Mouse (Mus musculus) thymus, adult 2 months (tissue): ENCODE results near the gene Mars2. TPM values are rescaled to one million over a fixed set of nuclear protein-coding genes. Genes with fewer than 3 reads are reported as not detected.

Source experiments
- DNase-seq: peaks from one replicate; pipeline ENCODE4 v3.0.0; 2021
- H3K27ac ChIP-seq: fragments of 200-500 bp; 2 replicates; pipeline ENCODE4 v1.5.1; 2012; ENCODE audit warnings: low read length, control low read depth; ENCODE audit not compliant: control insufficient read depth, insufficient read depth
- H3K27me3 ChIP-seq: fragments of 200-500 bp; 2 replicates; pipeline ENCODE4 v1.6.1; 2012; ENCODE audit warnings: mild to moderate bottlenecking, low read length, moderate library complexity, mixed read lengths; ENCODE audit not compliant: control insufficient read depth, insufficient read depth
- H3K36me3 ChIP-seq: fragments of 200-500 bp; 2 replicates; pipeline ENCODE4 v1.6.1; 2012; ENCODE audit warnings: mild to moderate bottlenecking, low read length, moderate library complexity; ENCODE audit not compliant: control insufficient read depth, insufficient read depth
- H3K4me1 ChIP-seq: fragments of 200-500 bp; replicated peaks from 2 replicates; pipeline ENCODE4 v1.6.1; 2012; ENCODE audit warnings: low read length; ENCODE audit not compliant: control insufficient read depth, insufficient read depth
- H3K4me3 ChIP-seq: fragments of 200-500 bp; 2 replicates; pipeline ENCODE4 v1.5.1; 2012; ENCODE audit warnings: mild to moderate bottlenecking, low read length, control low read depth, moderate library complexity; ENCODE audit not compliant: control insufficient read depth, insufficient read depth
- CTCF ChIP-seq: fragments of 200-500 bp; IDR thresholded peaks from 2 replicates; pipeline ENCODE4 v1.5.1; 2012; ENCODE audit warnings: mild to moderate bottlenecking, control low read depth, low read length, moderate library complexity, borderline replicate concordance; ENCODE audit not compliant: control insufficient read depth, poor library complexity, insufficient read depth; ENCODE audit errors: extremely low read depth
- POLR2A ChIP-seq: fragments of 200-500 bp; IDR thresholded peaks from 2 replicates; pipeline ENCODE4 v1.6.1; 2012; ENCODE audit warnings: mild to moderate bottlenecking, low read length, control low read depth, moderate library complexity; ENCODE audit not compliant: control insufficient read depth, poor library complexity, insufficient read depth; ENCODE audit errors: extremely low read depth
- WGBS: fragments of 180-500 bp; shearing (Covaris S2); methylation state at CpG from one replicate; pipeline ENCODE4 v1.1.7; 2018; 5-methylcytosine and 5-hydroxymethylcytosine counted together
- polyA plus RNA-seq: library from polyadenylated mRNA; depleted of rRNA; stranded (reverse); fragments of >200 nt; gene quantifications from 2 replicates; pipeline ENCODE4 v1.2.3, GENCODE M21; 2012; rRNA removed

The Mars2 gene
- polyA plus RNA-seq, 1 experiment: 4.9 TPM

- TF ChIP-seq POLR2A (no peak), CTCF (no peak)
- Histone ChIP-seq H3K27ac (no peak overlapping the region), H3K4me1 (no peaks in the 10 kb centered on the region), H3K36me3 (no peaks in the 10 kb centered on the region), H3K4me3 (no peak overlapping the region), H3K27me3 (no peaks in the 10 kb centered on the region)
- no peak for DNase-seq
- 96% methylated on average over 2 of the region's 2 CpGs for WGBS
Measured at GRCm38 (mm10) chr1:55246374-55246773, 9.4 kb downstream of the Mars2 start.

DNA sequence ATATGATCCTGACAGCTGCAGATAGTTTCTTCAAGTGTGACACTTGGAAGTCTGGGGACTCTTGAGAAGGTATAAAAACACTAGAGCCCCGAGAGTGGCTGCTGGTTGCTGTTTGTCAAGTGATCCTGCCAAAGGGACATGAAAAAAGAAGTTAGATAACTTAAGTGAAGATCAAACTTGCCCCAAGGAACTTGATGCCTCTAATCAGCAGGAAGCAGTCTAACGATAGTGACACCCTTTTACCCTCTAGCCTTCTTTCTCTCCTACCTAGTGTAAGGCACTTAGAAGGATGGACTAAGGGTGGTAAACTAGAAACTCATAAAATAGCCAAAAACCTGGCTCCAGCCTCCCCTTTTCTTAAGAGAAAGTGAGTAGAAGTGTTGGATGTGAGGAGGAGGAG lies 27.4 kb downstream of the Mars2 start:
- no peaks in the 10 kb centered on the region for H3K27me3 ChIP-seq
- no peak overlapping the region for H3K27ac ChIP-seq
- no peaks in the 10 kb centered on the region for H3K36me3 ChIP-seq
- 76% methylated on average over 2 of the region's 2 CpGs for WGBS
- no peak for DNase-seq
- no peak for TF ChIP-seq POLR2A
- no peak for TF ChIP-seq CTCF
- H3K4me1 ChIP-seq: no peaks in the 10 kb centered on the region
- no peak overlapping the region for H3K4me3 ChIP-seq

DNA sequence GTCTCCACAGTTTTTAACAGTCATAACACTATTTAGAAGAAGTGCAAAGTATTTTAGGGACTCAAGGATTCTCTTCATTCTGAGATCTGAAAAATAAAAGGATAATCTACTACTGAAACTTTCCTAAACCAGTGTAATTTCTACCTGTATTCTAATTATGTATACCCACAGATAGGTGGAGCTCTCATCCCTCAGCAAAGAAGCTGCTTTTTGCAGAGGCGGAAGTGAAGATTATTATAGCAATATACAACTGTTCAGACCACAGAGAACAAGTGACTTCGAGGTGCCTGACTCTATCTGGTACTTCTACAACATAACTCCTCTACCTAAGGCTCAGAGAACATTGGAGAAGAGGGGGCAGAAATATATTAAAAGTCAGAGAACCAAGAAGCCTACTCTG lies 28.5 kb downstream of the Mars2 start:
- Histone ChIP-seq H3K36me3 (no peaks in the 10 kb centered on the region), H3K27me3 (no peaks in the 10 kb centered on the region), H3K4me3 (no peak overlapping the region), H3K4me1 (no peaks in the 10 kb centered on the region), H3K27ac (no peak overlapping the region)
- no peak for TF ChIP-seq CTCF
- no peak for TF ChIP-seq POLR2A
- no peak for DNase-seq
- 66% methylated on average over 2 of the region's 2 CpGs for WGBS

DNA sequence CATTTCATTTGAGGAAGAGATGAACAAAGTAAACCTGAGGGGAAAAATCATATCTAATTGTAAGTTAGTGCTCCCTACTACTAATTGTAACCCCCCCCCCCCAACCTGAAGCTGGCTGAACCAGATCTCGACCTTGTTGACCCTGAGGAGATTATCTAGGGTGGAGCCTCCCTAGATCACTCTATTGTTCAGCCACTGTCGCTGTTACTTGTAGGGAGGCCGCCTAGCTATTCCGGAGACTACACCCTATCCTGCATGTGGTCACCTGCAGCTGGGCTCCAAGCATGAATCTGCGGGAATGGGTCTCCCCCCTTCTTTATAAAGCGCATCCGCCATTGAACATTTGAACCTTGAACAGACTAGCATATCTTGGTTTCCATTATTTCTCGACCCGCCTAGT lies 42.1 kb downstream of the Mars2 start:
- Histone ChIP-seq H3K27me3 (no peaks in the 10 kb centered on the region), H3K27ac (no peak overlapping the region), H3K4me1 (no peaks in the 10 kb centered on the region), H3K36me3 (no peaks in the 10 kb centered on the region), H3K4me3 (no peak overlapping the region)
- no peak for DNase-seq
- no peak for TF ChIP-seq POLR2A
- TF ChIP-seq CTCF: no peak
- WGBS: 95% methylated on average over 9 of the region's 9 CpGs

Other genes with a start within 250 kb of the Mars2 start
- 90.6 and 110 TPM in 2 replicates for gene Sf3b1, start 209.7 kb upstream of the Mars2 start, polyA plus RNA-seq
- 5.5 and 6.6 TPM in 2 replicates for gene Coq10b, start 184.4 kb upstream of the Mars2 start, polyA plus RNA-seq
- gene Hspe1, start 149.0 kb upstream of the Mars2 start, polyA plus RNA-seq: 33.2 and 38.3 TPM in 2 replicates
- gene Hspd1, start 148.9 kb upstream of the Mars2 start, polyA plus RNA-seq: 28.3 and 31.5 TPM in 2 replicates
- gene Mob4, start 105.9 kb upstream of the Mars2 start, polyA plus RNA-seq: 10.7 and 12.4 TPM in 2 replicates
- 0.48 and 0.55 TPM in 2 replicates for gene Rftn2, start 10.4 kb upstream of the Mars2 start, polyA plus RNA-seq
- 0.82 and 1.3 TPM in 2 replicates for gene Boll, start 126.3 kb downstream of the Mars2 start, polyA plus RNA-seq
- 2.7 and 3.8 TPM in 2 replicates for gene Plcl1, start 168.7 kb downstream of the Mars2 start, polyA plus RNA-seq